ENCODE assay signal across 8 mouse cellular contexts in the genomic region with DNA sequence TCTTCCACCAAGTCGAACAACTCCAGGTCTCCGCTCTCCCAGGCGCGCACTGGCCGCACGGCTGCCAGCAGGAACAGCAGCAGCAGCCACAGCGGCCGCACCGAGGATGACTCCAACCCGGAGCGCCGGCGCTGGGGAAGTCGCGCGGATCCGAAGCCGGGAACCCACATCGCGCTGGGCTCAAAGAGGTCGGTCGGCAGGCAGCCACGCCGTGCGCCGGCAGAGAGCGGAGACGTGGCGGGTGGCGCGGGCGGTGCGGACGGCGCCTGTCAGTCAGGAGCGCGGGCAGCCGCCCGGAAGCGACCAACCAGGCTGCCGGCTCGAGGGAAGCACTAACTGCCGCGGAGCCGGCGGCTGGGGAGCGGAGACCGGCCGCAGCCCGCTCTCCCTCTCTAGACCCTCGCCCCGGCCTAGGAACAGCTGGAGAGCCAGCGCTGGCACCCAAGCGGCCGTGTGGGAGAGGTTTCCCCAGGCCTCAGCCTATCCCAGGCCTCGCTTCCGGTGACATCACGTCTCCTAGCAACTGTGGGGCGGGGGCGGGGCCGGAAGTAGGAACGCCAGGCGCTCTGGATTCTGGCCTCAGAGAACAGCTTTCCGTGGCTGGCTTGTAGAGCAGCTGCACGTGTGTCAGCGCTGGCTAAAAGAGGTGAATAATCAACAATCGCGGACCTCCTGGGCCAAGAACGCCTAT. TPM values are rescaled to one million over a fixed set of nuclear protein-coding genes. Genes with fewer than 3 reads are reported as not detected.
DNase-seq lines count a peak whose midpoint lies in the region; ATAC-seq and TF ChIP-seq lines count a peak whose summit lies in the region.

A gene (minus strand): TSS at position 500 of the 691 bp plus-strand sequence.

- H3K27ac ChIP-seq in heart, embryonic 11.5 days (ENCODE audit: low read depth, low read length) = peak within 1 kb of the TSS; percentile 98
- peak within 1 kb of the TSS; percentile 99 for H3K27ac ChIP-seq in kidney, embryonic 16.5 days (ENCODE audit: low read length)
- peak within 1 kb of the TSS; percentile 86 for H3K27ac ChIP-seq in liver, adult 2 months (replicated peaks; ENCODE audit: insufficient read depth, low read depth, low read length)

- H3K27me3 ChIP-seq in C2C12 (ENCODE audit: control insufficient read depth, insufficient read depth, insufficient read length) (no peaks in the 10 kb centered on the region), myocyte (ENCODE audit: control insufficient read depth, insufficient read depth, insufficient read length) (no peaks in the 10 kb centered on the region)
- no peaks in the 10 kb centered on the region for H3K27me3 ChIP-seq in erythroblast, embryonic 14.5 days (ENCODE audit: control insufficient read depth)
- H3K27me3 ChIP-seq in heart, embryonic 11.5 days (ENCODE audit: control insufficient read depth, insufficient read depth, low read length) = no peaks in the 10 kb centered on the region
- no peaks in the 10 kb centered on the region for H3K27me3 ChIP-seq in kidney, embryonic 16.5 days (ENCODE audit: insufficient read depth, low read length)
- no peaks in the 10 kb centered on the region for H3K27me3 ChIP-seq in liver, adult 2 months (ENCODE audit: control insufficient read depth, insufficient read depth, low read length)
- no peaks in the 10 kb centered on the region for H3K27me3 ChIP-seq in splenic B cell, adult 2 months (ENCODE audit: control insufficient read depth, insufficient read depth, low read length, poor library complexity, severe bottlenecking)

- no peak for TF ChIP-seq CTCF in C2C12 (IDR thresholded peaks at IDR 0.05; ENCODE audit: control insufficient read depth, insufficient read depth, insufficient read length)
- no peak for TF ChIP-seq CTCF in brain, embryonic 14.5 days (IDR thresholded peaks at IDR 0.05; ENCODE audit: borderline replicate concordance, extremely low read depth, insufficient read depth, insufficient read length)
- TF ChIP-seq CTCF in liver, adult 2 months (IDR thresholded peaks at IDR 0.05; ENCODE audit: low read depth, low read length) = no peak

- no peaks in the 10 kb centered on the region for H3K36me3 ChIP-seq in C2C12 (ENCODE audit: control insufficient read depth, insufficient read depth)
- no peaks in the 10 kb centered on the region; the same call in 1 of the 2 replicates for H3K36me3 ChIP-seq in erythroblast, embryonic 14.5 days (ENCODE audit: control insufficient read depth)
- no peaks in the 10 kb centered on the region for H3K36me3 ChIP-seq in heart, embryonic 11.5 days (ENCODE audit: control insufficient read depth, insufficient read depth, low read length)
- no peaks in the 10 kb centered on the region for H3K36me3 ChIP-seq in kidney, embryonic 16.5 days (ENCODE audit: insufficient read depth, low read length)
- no peaks in the 10 kb centered on the region; the same call in 1 of the 2 replicates for H3K36me3 ChIP-seq in liver, adult 2 months (ENCODE audit: control insufficient read depth, insufficient read depth, low read length)
- no peaks in the 10 kb centered on the region for H3K36me3 ChIP-seq in myocyte (ENCODE audit: control insufficient read depth, insufficient read depth)
- no peaks in the 10 kb centered on the region for H3K36me3 ChIP-seq in splenic B cell, adult 2 months (ENCODE audit: control insufficient read depth, insufficient read depth, low read length, poor library complexity, severe bottlenecking)

- peak within 1 kb of the TSS; percentile 72 for H3K4me2 ChIP-seq in heart, embryonic 11.5 days
- peak within 1 kb of the TSS; percentile 57 for H3K4me2 ChIP-seq in kidney, embryonic 16.5 days (replicated peaks; ENCODE audit: low read depth, low read length)
- H3K4me2 ChIP-seq in myocyte (ENCODE audit: low read depth) = peak within 1 kb of the TSS; percentile 90

- H3ac ChIP-seq in C2C12 (ENCODE audit: control insufficient read depth, insufficient read length, low read depth) (peak within 1 kb of the TSS; percentile 69), myocyte (ENCODE audit: control insufficient read depth, insufficient read length) (peak within 1 kb of the TSS; percentile 49)

- peak; percentile 99 for ATAC-seq in heart, embryonic 11.5 days (replicated peaks; ENCODE audit: insufficient number of reproducible peaks, low FRiP score, low TSS enrichment)
- ATAC-seq in kidney, embryonic 16.5 days (ENCODE audit: low FRiP score, low TSS enrichment) = peak; percentile 100

- 0% methylated on average over 51 of the region's 69 CpGs for WGBS in heart, embryonic 11.5 days (ENCODE audit: insufficient replicate concordance)
- WGBS in kidney, embryonic 16.5 days = under 1% methylated on average over 69 of the region's 69 CpGs
- under 1% methylated on average over 69 of the region's 69 CpGs for WGBS in liver, adult 2 months

- H3K79me2 ChIP-seq in C2C12 (ENCODE audit: control insufficient read depth, insufficient read depth) (peaks cover 45% of the 10 kb centered on the region), myocyte (ENCODE audit: control insufficient read depth, insufficient read depth) (peaks cover 41% of the 10 kb centered on the region)
- peaks cover 12% of the 10 kb centered on the region; the same call in 1 of the 2 replicates for H3K79me2 ChIP-seq in liver, adult 2 months (ENCODE audit: control insufficient read depth, insufficient read depth, low read length)

- peak within 1 kb of the TSS; percentile 81 for H3K4me3 ChIP-seq in C2C12 (ENCODE audit: insufficient read depth, poor library complexity, severe bottlenecking)
- peak within 1 kb of the TSS; percentile 92 for H3K4me3 ChIP-seq in erythroblast, embryonic 14.5 days (replicated peaks)
- peak within 1 kb of the TSS; percentile 83 for H3K4me3 ChIP-seq in heart, embryonic 11.5 days (ENCODE audit: low read depth, low read length)
- H3K4me3 ChIP-seq in kidney, embryonic 16.5 days (ENCODE audit: low read length) = peak within 1 kb of the TSS; percentile 93
- H3K4me3 ChIP-seq in liver, adult 2 months (ENCODE audit: insufficient read depth, low read depth, low read length) = peak within 1 kb of the TSS; percentile 97
- H3K4me3 ChIP-seq in myocyte = peak within 1 kb of the TSS; percentile 53

- H3K79me3 ChIP-seq in C2C12 (ENCODE audit: low read depth) = peaks cover 24% of the 10 kb centered on the region

- H3K4me1 ChIP-seq in erythroblast, embryonic 14.5 days (ENCODE audit: control insufficient read depth) = peaks cover 23% of the 10 kb centered on the region
- H3K4me1 ChIP-seq in heart, embryonic 11.5 days (ENCODE audit: control insufficient read depth, insufficient read depth, low read length) = no peaks in the 10 kb centered on the region
- H3K4me1 ChIP-seq in kidney, embryonic 16.5 days (ENCODE audit: insufficient read depth, low read length) = peaks cover 9% of the 10 kb centered on the region
- H3K4me1 ChIP-seq in liver, adult 2 months (ENCODE audit: control insufficient read depth, insufficient read depth, low read length) = peaks cover 7% of the 10 kb centered on the region; the same call in 1 of the 2 replicates

- peak within 1 kb of the TSS; percentile 90 for H3K9ac ChIP-seq in heart, embryonic 11.5 days (ENCODE audit: low read depth, low read length)
- peak within 1 kb of the TSS; percentile 92 for H3K9ac ChIP-seq in kidney, embryonic 16.5 days (replicated peaks; ENCODE audit: low read length)
- H3K9ac ChIP-seq in liver, adult 2 months (ENCODE audit: low read depth, low read length) = peak within 1 kb of the TSS; percentile 89

- peak; percentile 99 for DNase-seq in brain, embryonic 14.5 days (ENCODE audit: low read depth)
- DNase-seq in liver, adult 2 months (ENCODE audit: extremely low read depth, low read depth, low spot score) = peak; percentile 87
- peak; percentile 87 for DNase-seq in splenic B cell, adult 2 months (ENCODE audit: low read depth, low spot score)

- no peaks in the 10 kb centered on the region for H3K9me3 ChIP-seq in erythroblast, embryonic 14.5 days (ENCODE audit: control insufficient read depth, low read length)
- no peaks in the 10 kb centered on the region for H3K9me3 ChIP-seq in heart, embryonic 11.5 days (replicated peaks; ENCODE audit: control insufficient read depth, low read length)
- H3K9me3 ChIP-seq in kidney, embryonic 16.5 days (ENCODE audit: low read length) = no peaks in the 10 kb centered on the region

- TF ChIP-seq POLR2A in brain, embryonic 14.5 days (IDR thresholded peaks at IDR 0.05; ENCODE audit: borderline replicate concordance, extremely low read depth, insufficient read depth, insufficient read length, poor library complexity, severe bottlenecking) = peak; percentile 81
- TF ChIP-seq POLR2A in liver, adult 2 months (IDR thresholded peaks at IDR 0.05; ENCODE audit: extremely low read depth, insufficient read depth, low read length) = peak; percentile 86
- peak; percentile 72 for TF ChIP-seq POLR2A in myocyte (IDR thresholded peaks at IDR 0.05; ENCODE audit: insufficient read length, low read depth)

TF ChIP-seq in C2C12, 6 proteins besides CTCF, POLR2A, EP300 and RAD21:
- TF ChIP-seq MYOD1 (IDR thresholded peaks at IDR 0.05; ENCODE audit: control insufficient read depth, insufficient read length, low read depth) (no peak), MAX (IDR thresholded peaks at IDR 0.05) (peak; percentile 93)
TF ChIP-seq in C2C12: peak in this region for 1.

TF ChIP-seq in myocyte, 11 proteins besides CTCF, POLR2A, EP300 and RAD21 (continues in another document):
- TF ChIP-seq REST (IDR thresholded peaks at IDR 0.05; ENCODE audit: insufficient read depth, insufficient read length) = no peak
- no peak for TF ChIP-seq E2F4 (IDR thresholded peaks at IDR 0.05; ENCODE audit: insufficient read depth)
- peak; percentile 12 to 47 (median 36) for TF ChIP-seq MYOD1 (IDR thresholded peaks at IDR 0.05; ENCODE audit: control insufficient read depth in 1 of 3, insufficient read length in 2 of 3, low read depth in 2 of 3)
- no peak for TF ChIP-seq CEBPB (IDR thresholded peaks at IDR 0.05; ENCODE audit: insufficient read depth, poor library complexity, severe bottlenecking)
- peak; percentile 4 to 79 (median 50) for TF ChIP-seq MYOG (IDR thresholded peaks at IDR 0.05; ENCODE audit: control insufficient read depth in 1 of 3, insufficient read depth in 1 of 3, insufficient read length in 2 of 3, low read depth in 2 of 3)
- no peak for TF ChIP-seq USF1 (IDR thresholded peaks at IDR 0.05; ENCODE audit: low read depth)
- peak; percentile 73 for TF ChIP-seq POLR2AphosphoS2 (IDR thresholded peaks at IDR 0.05; ENCODE audit: insufficient read length, low read depth)
- TF ChIP-seq SRF (IDR thresholded peaks at IDR 0.05; ENCODE audit: control insufficient read depth, insufficient read length, low read depth) = no peak
- TF ChIP-seq MAX (IDR thresholded peaks at IDR 0.05; ENCODE audit: low read depth) = no peak

RNA-seq across cellular contexts. Expression of the gene that starts here (rescaled TPM):
- polyA plus RNA-seq in C2C12 (2012; fragmentation: generic; extraction: Trizol) = 6.5 TPM
- polyA plus RNA-seq in brain, embryonic 14.5 days (2012; rRNA removed) = 12.0 and 13.6 TPM in 2 replicates
- polyA plus RNA-seq in erythroblast, embryonic 14.5 days (2012) = 0.73 and 0.96 TPM in 2 replicates
- polyA plus RNA-seq in heart, embryonic 11.5 days (2014; fragmentation: Nextera tagmentation; extraction: Ambion mirVana) = 17.3 and 22.5 TPM in 2 replicates
- polyA plus RNA-seq in kidney, embryonic 16.5 days (2015; fragmentation: Nextera tagmentation; extraction: Ambion mirVana) = 34.8 and 37.2 TPM in 2 replicates
- total RNA-seq in liver, adult 2 months (2014; rRNA removed) = 17.2 and 17.7 TPM in 2 replicates
- 9.3 and 13.5 TPM in 2 replicates for polyA plus RNA-seq in liver, adult 2 months (2012; rRNA removed)
- 9.3 TPM for polyA plus RNA-seq in myocyte (2012; fragmentation: generic; extraction: Trizol)

Comparison
In these comparisons a context has a peak if more than half of its experiments do, and no peak if none do; other contexts are left out.
1. Peak in every context shown above with its lines: DNase-seq, ATAC-seq, H3K4me3 ChIP-seq and H3K27ac ChIP-seq.